Mouse (Mus musculus) liver, embryonic 14 days (tissue): Measurements from ENCODE around the gene Gm20479. TPM values are rescaled to one million over a fixed set of nuclear protein-coding genes. Genes with fewer than 3 reads are reported as not detected.

ENCODE experiments used
- polyA plus RNA-seq: library from polyadenylated mRNA; depleted of rRNA; stranded (reverse); fragments of >200 nt; gene quantifications from 2 replicates; pipeline ENCODE4 v1.2.3, GENCODE M21; 2012; rRNA removed

The Gm20479 gene
- 0.16 TPM in 1 of 2 replicates, not detected in the other for polyA plus RNA-seq

DNA sequence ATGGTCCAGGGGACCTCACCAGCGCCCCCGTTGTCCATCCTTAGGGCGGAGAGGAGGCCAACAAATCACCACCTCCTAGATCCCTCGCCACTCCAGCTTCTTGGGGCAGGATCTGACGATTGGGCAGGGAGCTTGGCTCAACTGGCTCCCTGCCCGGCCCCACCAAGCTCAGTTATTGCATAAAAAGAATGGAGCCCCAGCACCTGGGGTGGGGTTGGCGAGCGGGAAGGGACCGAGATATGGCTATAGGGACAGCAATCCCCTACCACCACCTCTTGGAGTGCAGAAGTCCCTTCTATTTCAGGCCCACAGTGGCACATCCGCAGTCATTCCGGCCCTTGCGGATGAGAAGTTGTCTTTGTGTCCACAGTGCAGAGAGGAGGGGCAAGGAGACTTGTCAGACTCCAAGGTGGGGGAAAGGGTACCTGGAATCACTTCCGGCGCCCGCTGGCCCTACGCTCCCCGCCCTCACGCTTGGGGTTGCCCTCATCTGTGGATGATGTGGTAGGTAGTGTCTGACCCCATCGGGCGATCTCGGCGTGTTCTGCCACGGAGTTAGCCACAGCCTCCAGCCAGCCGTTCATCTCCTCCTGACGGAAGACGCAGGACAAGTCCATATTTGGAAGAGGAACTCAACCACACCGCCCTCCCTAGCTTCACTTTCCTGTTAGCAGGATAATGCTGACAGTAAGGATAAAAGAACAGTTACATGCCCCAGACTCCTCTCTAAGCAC lies at the start of gene Gm20479:
Gm20479 (minus strand) TSS at position 559 of the 734 bp plus-strand sequence.

DNA sequence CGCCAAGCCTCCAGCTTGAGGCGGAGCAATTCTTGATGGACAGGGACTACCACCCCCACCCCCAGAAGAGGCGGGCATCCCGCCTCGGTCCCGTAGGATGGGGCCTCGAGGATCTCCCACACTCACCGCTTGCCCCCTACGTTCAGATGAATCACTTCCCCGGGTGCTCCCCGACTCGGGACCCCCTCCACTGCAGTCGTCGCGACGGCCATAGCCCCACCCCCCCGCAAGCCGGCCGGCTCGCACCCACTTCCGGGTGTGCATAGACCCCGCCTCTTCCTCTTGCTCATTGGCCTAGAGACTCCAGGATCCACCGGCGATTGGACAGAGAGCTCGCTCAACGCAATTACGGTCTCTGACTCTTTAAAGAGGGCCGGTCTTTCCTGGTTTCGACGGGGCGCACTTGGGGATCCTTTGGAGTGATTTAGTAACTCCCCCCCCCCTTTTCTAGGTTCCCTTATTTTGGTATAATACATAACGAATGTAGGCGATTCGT lies 1.4 kb downstream of the Gm20479 start, which contains the start of gene Shkbp1:
Shkbp1 (minus strand) TSS at position 275 of the 496 bp plus-strand sequence.

DNA sequence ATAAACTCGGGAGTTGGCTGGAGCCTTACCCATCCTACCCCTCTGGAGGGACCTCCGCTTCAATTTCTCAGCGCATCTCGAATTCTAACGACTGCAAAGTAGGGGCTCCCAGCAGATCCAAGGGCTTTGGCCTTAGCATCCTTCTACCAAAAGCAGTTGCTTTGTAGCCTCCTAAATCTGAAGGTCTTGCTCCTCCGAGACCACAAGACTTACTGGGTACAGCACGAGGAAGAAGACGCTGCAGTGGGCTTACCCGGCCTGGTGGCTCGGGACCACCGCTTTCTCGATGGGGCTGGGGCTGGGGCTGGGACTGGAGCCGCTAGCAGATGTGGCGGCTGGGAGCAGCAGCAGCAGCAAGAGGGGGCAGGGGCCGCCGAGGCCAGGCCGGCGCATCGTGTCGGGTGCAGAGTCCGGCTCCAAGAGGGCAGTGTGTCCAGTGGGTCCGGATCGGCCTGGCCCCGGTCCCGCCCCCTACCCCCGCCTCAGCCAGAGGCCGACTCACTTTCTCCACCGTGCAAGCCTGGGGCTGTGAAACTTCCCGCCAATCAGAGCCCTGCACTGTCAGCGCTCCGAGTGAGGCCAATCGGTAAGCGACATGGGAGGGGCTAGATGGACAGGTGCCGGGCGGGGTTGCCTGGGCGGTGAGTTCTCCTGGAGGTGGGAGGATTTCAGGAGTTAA lies 19.9 kb downstream of the Gm20479 start, which contains the start of gene Ltbp4:
Ltbp4 (minus strand) TSS at position 518 of the 679 bp plus-strand sequence.

Other genes starting within 250 kb of the Gm20479 start
- 0.06 and 0.10 TPM in 2 replicates for gene Cyp2f2, start 237.5 kb downstream of the Gm20479 start, polyA plus RNA-seq
- not detected in 2 replicates for gene Cyp2t4, start 203.7 kb downstream of the Gm20479 start, polyA plus RNA-seq
- 20.7 and 22.5 TPM in 2 replicates for gene Egln2, start 190.6 kb downstream of the Gm20479 start, polyA plus RNA-seq
- gene Rab4b, start 178.5 kb downstream of the Gm20479 start, polyA plus RNA-seq = 14.7 and 15.5 TPM in 2 replicates
- gene Gm21983, start 176.3 kb downstream of the Gm20479 start, polyA plus RNA-seq = 0.08 TPM in 1 of 2 replicates, not detected in the other
- 0.12 and 0.54 TPM in 2 replicates for gene Mia, start 176.3 kb downstream of the Gm20479 start, polyA plus RNA-seq
- gene BC024978, start 161.6 kb downstream of the Gm20479 start, polyA plus RNA-seq = 1.6 and 2.1 TPM in 2 replicates
- 95.8 and 103 TPM in 2 replicates for gene Snrpa, start 161.1 kb downstream of the Gm20479 start, polyA plus RNA-seq
- 1.8 and 2.1 TPM in 2 replicates for gene Itpkc, start 128.8 kb downstream of the Gm20479 start, polyA plus RNA-seq
- gene Coq8b, start 124.4 kb downstream of the Gm20479 start, polyA plus RNA-seq = 8.3 and 9.1 TPM in 2 replicates
- 1.4 and 2.1 TPM in 2 replicates for gene Numbl, start 99.0 kb downstream of the Gm20479 start, polyA plus RNA-seq
- gene Ltbp4, start 19.7 kb downstream of the Gm20479 start, polyA plus RNA-seq = 4.1 and 4.5 TPM in 2 replicates
- gene Shkbp1, start 1.4 kb downstream of the Gm20479 start, polyA plus RNA-seq = 16.5 and 19.7 TPM in 2 replicates
- gene Sptbn4, start 90.3 kb upstream of the Gm20479 start, polyA plus RNA-seq = 0.06 and 0.07 TPM in 2 replicates
- 646 and 662 TPM in 2 replicates for gene Blvrb, start 90.6 kb upstream of the Gm20479 start, polyA plus RNA-seq
- gene Sertad3, start 116.3 kb upstream of the Gm20479 start, polyA plus RNA-seq = 21.9 and 25.8 TPM in 2 replicates
- gene Sertad1, start 129.5 kb upstream of the Gm20479 start, polyA plus RNA-seq = 8.9 and 10.4 TPM in 2 replicates
- gene Prx, start 141.9 kb upstream of the Gm20479 start, polyA plus RNA-seq = 0.66 and 0.74 TPM in 2 replicates
- gene Hipk4, start 165.8 kb upstream of the Gm20479 start, polyA plus RNA-seq = 0.43 and 0.51 TPM in 2 replicates
- gene Pld3, start 195.8 kb upstream of the Gm20479 start, polyA plus RNA-seq = 40.9 and 46.4 TPM in 2 replicates
- 11.7 and 13.6 TPM in 2 replicates for gene 2310022A10Rik, start 195.8 kb upstream of the Gm20479 start, polyA plus RNA-seq
- 20.9 and 24.0 TPM in 2 replicates for gene Akt2, start 234.1 kb upstream of the Gm20479 start, polyA plus RNA-seq